Mouse (Mus musculus): ENCODE data around the gene Wdr61.

Gene Wdr61

DNA sequence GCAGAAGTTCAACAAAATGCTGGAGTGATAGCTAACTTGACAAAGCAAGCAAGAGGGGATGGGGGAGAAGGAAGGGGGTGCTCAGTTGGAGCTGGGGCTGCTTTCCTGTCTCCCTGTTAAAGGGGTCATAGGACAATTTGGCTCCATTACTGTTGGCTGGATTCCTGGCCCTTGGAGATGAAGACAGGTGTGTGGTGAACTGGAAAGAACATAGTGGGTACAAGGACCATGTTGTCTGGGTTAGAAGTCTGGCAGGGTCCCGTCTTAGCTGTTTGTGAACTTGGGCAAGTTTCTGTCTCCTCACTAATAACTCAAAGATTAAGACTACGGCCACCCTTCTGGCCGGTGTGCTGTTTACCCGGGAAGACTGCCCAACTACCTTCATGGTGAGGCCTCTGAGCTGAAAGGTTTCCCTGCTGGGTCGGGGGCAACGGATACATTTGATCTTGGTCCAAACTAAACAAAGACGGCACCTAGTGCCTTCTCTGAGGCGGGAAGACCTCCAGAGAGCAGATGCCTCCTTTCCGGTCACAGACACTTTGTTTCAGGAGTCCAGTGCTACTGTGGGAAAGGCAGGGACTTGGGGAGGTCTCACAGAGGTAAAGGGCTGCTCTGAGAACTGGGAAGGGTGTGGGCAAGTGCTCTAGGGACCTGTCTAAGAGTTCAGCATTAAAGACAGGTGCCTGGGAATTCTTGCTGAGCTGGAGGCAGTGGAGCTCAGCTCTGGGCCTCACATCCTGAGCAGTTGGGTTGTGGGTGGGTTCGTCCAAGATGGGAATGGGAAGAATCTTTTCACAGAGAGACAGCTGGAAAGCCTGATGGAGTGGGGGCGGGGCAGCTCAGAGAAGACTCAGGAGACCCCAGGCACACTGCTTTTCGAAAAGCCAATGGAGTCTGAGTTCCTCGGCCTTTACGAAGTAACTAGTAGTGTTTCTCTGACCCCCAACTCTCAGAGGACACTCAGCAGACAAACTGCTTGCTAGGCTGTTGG, 46.8 kb downstream of the Wdr61 start:
- in situ Hi-C loops (cut with MboI, MseI), result no loop called here

DNA sequence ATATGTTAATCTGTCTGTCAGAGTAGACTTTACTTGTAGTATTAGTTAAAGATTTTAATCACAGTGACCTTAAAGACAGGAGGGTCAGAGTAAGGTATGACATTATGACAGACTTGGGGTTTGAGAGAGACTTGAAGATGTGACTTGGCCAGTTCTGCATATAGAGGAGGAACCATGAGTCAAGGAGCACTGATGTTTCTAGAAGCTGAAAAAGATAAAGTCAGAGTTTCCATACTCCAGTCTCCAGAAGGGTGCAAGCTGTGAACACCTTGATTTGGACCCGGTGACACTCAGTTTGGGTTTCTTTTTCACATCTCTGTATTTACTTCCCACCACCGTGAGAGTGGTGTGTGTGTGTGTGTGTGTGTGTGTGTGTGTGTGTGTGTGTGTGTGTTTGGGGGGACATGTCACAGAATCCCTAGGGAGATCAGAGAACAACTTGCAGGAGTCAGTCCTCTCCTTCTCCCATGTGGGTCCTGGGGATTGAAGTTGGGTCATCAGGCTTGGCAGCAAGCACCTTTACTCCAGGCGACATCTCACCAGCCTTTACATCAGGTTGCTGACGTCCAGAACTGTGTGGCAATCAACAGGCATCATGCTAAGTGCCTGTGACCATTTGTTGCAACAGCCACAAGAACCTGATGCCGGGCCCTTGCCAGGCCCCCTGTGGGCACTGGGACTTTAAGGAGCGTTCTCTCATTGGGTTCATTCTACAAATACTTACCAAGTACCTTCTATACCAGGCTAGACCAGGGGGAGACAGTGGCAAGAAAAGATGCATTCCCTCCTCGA, 50.3 kb downstream of the Wdr61 start:
- in situ Hi-C loops (cut with MboI, MseI), result no loop called here

DNA sequence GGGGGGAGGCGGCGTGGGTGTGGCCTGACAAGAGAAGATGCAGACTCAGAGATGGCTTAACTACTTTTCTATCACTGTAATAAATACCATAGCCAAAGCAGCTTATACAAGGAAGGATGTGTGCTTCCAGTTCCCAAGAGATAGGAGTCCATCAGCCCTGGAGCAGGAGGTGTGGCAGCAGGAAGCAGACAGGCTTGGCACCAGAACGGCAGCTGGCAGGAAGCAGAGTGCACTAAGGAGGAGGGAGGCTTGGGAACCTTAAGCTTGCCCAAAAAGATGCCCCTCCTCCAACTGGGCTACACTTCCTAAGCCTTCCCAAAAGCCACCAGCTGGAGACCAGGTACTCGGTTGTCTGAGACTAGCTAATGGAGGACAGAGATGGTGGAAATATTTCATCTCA, 51.5 kb downstream of the Wdr61 start:
- in situ Hi-C loops (cut with MboI, MseI), result no loop called here

DNA sequence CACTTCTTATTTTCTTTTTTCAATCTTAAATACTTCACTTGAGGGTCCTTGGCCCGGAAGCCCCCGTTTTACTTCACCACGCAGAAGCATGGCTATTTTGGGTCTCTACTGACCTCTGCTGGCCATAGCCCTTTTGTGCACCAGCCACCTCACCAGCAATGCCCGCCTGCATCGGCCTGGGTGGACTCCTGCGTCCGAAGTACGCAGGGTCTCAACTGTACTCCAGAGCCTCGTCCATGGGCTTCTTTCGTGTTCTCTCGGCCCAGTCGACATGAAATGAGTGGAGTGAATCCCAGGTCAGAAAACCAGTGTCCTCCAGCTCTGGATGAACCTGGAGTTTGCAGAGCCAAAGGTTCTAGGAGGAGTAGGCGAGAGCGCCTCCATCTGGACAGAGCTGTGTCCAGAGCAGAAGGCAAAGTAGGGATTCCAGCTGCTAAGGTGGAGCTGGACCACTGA, 57.8 kb downstream of the Wdr61 start:
- in situ Hi-C loops (cut with MboI, MseI), result loop anchor here in 1 of 2 experiments (5.0 kb wide), 1 partner anchor 49 kb away; no protein-coding TSS in a partner anchor

DNA sequence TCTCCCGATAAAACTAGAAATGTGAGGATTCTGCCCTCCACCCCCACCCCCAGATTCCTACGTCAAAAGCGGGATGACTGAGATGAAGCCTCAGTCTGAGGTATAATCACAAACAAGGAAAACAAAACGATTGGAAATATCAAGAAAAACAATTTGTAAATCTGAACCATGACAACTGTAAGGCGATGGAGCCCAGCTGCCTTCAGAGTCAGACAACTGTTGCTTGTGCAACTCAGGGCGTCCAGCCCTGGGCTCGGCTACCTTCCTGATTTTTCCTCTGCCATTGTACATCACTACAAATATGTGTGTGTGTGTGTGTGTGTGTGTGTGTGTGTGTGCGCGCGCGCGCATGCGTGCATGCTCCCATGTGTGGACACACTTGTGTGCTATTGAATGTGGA, 60.4 kb downstream of the Wdr61 start:
- in situ Hi-C loops (cut with MboI, MseI), result no loop called here

DNA sequence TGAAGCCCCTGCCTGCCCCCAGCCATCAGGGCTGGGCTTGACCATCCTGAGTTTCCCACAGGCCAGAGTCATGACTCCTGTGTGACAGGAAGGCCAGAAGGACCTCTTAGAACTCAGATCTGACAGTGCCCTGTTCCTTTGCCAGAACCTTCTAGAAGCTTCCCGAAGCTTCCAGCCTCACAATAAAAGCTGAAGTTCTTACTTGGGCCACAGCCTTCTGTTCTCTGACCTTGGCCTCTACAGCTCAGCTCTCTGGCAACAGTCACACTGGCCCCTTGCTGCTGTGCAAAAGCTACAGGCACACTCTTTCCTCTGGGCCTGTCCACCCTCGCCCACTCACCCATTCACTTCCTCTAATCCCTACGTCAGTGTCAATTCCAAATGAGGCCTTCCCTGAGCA, 62.4 kb downstream of the Wdr61 start:
- in situ Hi-C loops (cut with MboI, MseI), result no loop called here

DNA sequence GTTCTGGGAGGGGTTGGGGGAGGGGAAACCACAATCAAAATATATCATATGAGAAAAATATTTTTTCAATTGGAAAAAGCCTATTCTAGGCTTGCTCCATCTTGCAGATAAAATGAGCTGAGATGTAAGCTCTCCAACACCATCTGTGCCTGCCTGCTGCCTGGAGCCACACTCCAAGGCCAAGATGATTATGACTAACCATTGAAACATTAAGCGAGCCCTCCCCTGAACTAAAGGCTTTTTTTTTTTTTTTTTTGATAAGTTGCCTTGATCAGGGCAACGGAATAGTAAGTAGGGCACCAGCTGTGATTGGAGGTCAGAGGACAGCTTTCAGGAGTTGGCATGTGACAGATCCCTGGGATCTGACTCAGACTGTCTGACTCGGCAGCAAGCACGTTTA, 65.9 kb downstream of the Wdr61 start:
- in situ Hi-C loops (cut with MboI, MseI), result no loop called here

DNA sequence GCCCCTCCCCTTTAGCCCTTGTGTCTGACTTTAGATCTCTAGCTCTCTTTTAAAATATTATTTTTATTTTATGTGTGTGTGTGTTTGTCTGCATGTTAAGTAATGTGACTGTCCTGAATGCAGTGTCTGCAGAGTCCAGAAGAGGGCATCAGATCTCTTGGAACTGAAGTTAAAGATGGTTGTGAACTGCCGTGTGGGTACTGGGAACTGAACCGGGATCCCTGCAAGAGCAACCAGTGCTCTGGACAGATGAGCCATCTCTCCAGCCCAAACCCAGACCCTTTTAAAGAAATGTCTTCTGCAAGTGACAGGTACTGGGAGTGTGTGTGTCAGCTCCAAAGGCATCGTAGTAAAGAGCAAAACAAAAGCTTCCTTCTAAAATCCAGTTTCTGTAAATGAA, 68.2 kb downstream of the Wdr61 start:
- in situ Hi-C loops (cut with MboI, MseI), result no loop called here

Measured in T-helper 17 cell (primary cell).